Mouse (Mus musculus) G1E (cell line): ENCODE measurements around the gene Prr7.

ENCODE experiments used
- CTCF ChIP-seq: IDR thresholded peaks from 2 replicates; pipeline ENCODE4 v1.5.1; 2012; ENCODE audit warnings: low read depth, low read length, inconsistent platforms, mixed read lengths
- GATA1 ChIP-seq: IDR thresholded peaks from 2 replicates; pipeline ENCODE4 v1.6.1; 2012; ENCODE audit warnings: borderline replicate concordance, low read length, inconsistent platforms, mixed read lengths
- GATA2 ChIP-seq: IDR thresholded peaks from 2 replicates; pipeline ENCODE4 v1.6.1; 2012; ENCODE audit warnings: low read depth, low read length, inconsistent platforms, borderline replicate concordance
- TAL1 ChIP-seq: conservative IDR thresholded peaks from 2 replicates; pipeline ENCODE4 v1.6.1; 2012; ENCODE audit warnings: low read depth, low read length, inconsistent platforms, mixed read lengths

DNA sequence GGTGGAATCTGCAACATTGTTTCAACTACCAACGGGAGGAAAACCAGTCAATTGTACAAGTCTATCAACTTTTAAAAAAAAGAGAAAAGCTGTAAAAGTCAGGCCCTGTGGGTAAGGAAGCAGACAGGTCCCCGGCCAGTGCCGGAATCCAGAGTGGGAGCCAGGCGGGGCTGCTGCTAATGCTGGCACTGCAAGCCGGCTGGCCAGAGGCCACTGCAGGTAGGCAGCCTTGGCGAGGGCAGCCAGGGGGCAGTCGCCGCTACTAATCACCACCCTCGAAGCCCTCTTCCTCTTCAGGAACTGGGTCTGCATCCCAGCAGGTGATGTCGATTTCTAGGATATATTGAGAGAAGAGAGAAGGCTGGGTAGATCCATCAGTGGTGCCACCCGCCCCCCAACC, 9.9 kb downstream of the Prr7 start:
- no peak for TF ChIP-seq CTCF
- no peak for TF ChIP-seq TAL1
- no peak for TF ChIP-seq GATA1
- TF ChIP-seq GATA2: no peak
